Mouse (Mus musculus) MEL (cell line): ENCODE data around the gene Gm49325.

Experiments
- CTCF ChIP-seq, 3 experiments: IDR thresholded peaks in 2 of 3; conservative IDR thresholded peaks in 1 of 3; 2 replicates each; pipeline ENCODE4 v1.5.1; 2011 to 2012; ENCODE audit warnings: low read length in 3 of 3, low read depth in 2 of 3, mild to moderate bottlenecking in 2 of 3, improper control_type of control experiment in 1 of 3, inconsistent platforms in 1 of 3, mixed read lengths in 1 of 3, moderate library complexity in 1 of 3; ENCODE audit not compliant: control insufficient read depth in 1 of 3, insufficient read depth in 1 of 3, poor library complexity in 1 of 3, severe bottlenecking in 1 of 3
- ETS1 ChIP-seq: IDR thresholded peaks from 2 replicates; pipeline ENCODE4 v1.6.1; 2012; ENCODE audit warnings: low read depth, mild to moderate bottlenecking, inconsistent platforms, low read length, improper control_type of control experiment, moderate library complexity
- HCFC1 ChIP-seq: IDR thresholded peaks from 2 replicates; pipeline ENCODE4 v1.6.1; 2012; ENCODE audit warnings: low read depth, mild to moderate bottlenecking, inconsistent platforms, low read length, improper control_type of control experiment, moderate library complexity
- MAFK ChIP-seq: IDR thresholded peaks from 2 replicates; pipeline ENCODE4 v1.6.1; 2011; ENCODE audit warnings: low read depth, mild to moderate bottlenecking, low read length, improper control_type of control experiment, borderline replicate concordance
- MAX ChIP-seq: IDR thresholded peaks from 2 replicates; pipeline ENCODE4 v1.6.1; 2011; ENCODE audit warnings: low read length, improper control_type of control experiment
- MXI1 ChIP-seq: IDR thresholded peaks from 2 replicates; pipeline ENCODE4 v1.6.1; 2011; ENCODE audit warnings: mild to moderate bottlenecking, low read depth, low read length, improper control_type of control experiment
- MYC ChIP-seq: IDR thresholded peaks from 2 replicates; pipeline ENCODE4 v1.6.1; 2011; ENCODE audit warnings: low read depth, mild to moderate bottlenecking, low read length, improper control_type of control experiment, moderate library complexity
- POLR2A ChIP-seq, 2 experiments: IDR thresholded peaks; 2 replicates each; pipeline ENCODE4 v1.6.1; 2011 to 2012; ENCODE audit warnings: low read length in 2 of 2, mild to moderate bottlenecking in 2 of 2, control low read depth in 1 of 2, improper control_type of control experiment in 1 of 2, low read depth in 1 of 2, moderate library complexity in 1 of 2; ENCODE audit not compliant: control insufficient read depth in 1 of 2, insufficient read depth in 1 of 2, poor library complexity in 1 of 2
- RCOR1 ChIP-seq: IDR thresholded peaks from 2 replicates; pipeline ENCODE4 v1.6.1; 2012; ENCODE audit warnings: low read depth, mild to moderate bottlenecking, inconsistent platforms, low read length, improper control_type of control experiment
- SIN3A ChIP-seq: IDR thresholded peaks from 2 replicates; pipeline ENCODE4 v1.6.1; 2012; ENCODE audit warnings: low read length, improper control_type of control experiment, inconsistent platforms
- TAL1 ChIP-seq: IDR thresholded peaks from 2 replicates; pipeline ENCODE4 v1.6.1; 2012; ENCODE audit warnings: mild to moderate bottlenecking, inconsistent platforms, low read length, moderate library complexity, mixed read lengths
- TCF12 ChIP-seq: IDR thresholded peaks from 2 replicates; pipeline ENCODE4 v1.6.1; 2014; ENCODE audit warnings: low read depth, mild to moderate bottlenecking, inconsistent platforms, low read length, improper control_type of control experiment, moderate library complexity
- ZMIZ1 ChIP-seq: IDR thresholded peaks from 2 replicates; pipeline ENCODE4 v1.6.1; 2012; ENCODE audit warnings: low read depth, mild to moderate bottlenecking, inconsistent platforms, low read length, improper control_type of control experiment, moderate library complexity
- ZNF384 ChIP-seq: IDR thresholded peaks from 2 replicates; pipeline ENCODE4 v1.6.1; 2012; ENCODE audit warnings: low read depth, mild to moderate bottlenecking, inconsistent platforms, low read length, improper control_type of control experiment

GRCm38 (mm10) chr10:77670710-77671109, 64.7 kb downstream of the Gm49325 start:
- TF ChIP-seq CTCF (IDR thresholded peaks at IDR 0.05 in 2 of 3, conservative IDR thresholded peaks at IDR 0.05 in 1 of 3; ENCODE audit: control insufficient read depth in 1 of 3, insufficient read depth in 1 of 3, low read depth in 2 of 3, low read length in 3 of 3, poor library complexity in 1 of 3, severe bottlenecking in 1 of 3): no peak
- TF ChIP-seq POLR2A (IDR thresholded peaks at IDR 0.05; ENCODE audit: control insufficient read depth in 1 of 2, insufficient read depth in 1 of 2, low read depth in 1 of 2, low read length in 2 of 2, poor library complexity in 1 of 2): no peak
- TF ChIP-seq SIN3A: no peak
- no peak for TF ChIP-seq HCFC1
- no peak for TF ChIP-seq TCF12
- no peak for TF ChIP-seq TAL1
- TF ChIP-seq MXI1: no peak
- TF ChIP-seq MAX: no peak
- TF ChIP-seq MYC: no peak
- TF ChIP-seq MAFK: no peak
- no peak for TF ChIP-seq ETS1
- no peak for TF ChIP-seq ZMIZ1
- no peak for TF ChIP-seq RCOR1
- no peak for TF ChIP-seq ZNF384
